Comparison of ENCODE assay signal across 7 mouse cellular contexts in the genomic region with DNA sequence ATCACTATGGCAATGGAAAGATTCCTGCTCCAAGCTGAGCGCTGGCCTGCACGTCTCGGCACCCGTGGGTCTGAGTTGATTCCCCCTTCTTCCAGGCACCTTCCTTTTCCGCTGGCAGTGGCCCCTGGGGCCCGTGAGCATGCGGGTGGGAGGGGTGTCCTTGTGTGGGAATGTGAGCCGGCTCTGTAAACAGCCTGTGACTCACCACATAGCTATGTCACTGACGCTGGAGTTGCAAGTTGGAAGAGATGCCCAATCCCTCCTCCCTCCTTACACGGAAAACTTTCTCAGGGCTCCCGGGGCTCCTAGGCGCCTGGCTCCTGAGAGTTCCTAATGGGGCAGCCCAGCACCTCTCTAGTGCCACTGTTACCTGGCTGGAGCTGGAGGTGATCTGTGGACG. TPM values are rescaled to one million over a fixed set of nuclear protein-coding genes. Genes with fewer than 3 reads are reported as not detected.
A peak's percentile ranks its signal among the peaks of the same experiment; 100 is the strongest.
DNase-seq lines count a peak whose midpoint lies in the region; ATAC-seq and TF ChIP-seq lines count a peak whose summit lies in the region.

No protein-coding gene starts in this region.

- TF ChIP-seq CTCF in embryonic fibroblast, embryonic 13.5 days (IDR thresholded peaks at IDR 0.05; ENCODE audit: borderline replicate concordance, insufficient read depth, low read length): no peak

- H3K4me3 ChIP-seq in embryonic fibroblast, embryonic 13.5 days (ENCODE audit: insufficient read depth, low read length): no peak overlapping the region
- peak overlapping the region; percentile 29 for H3K4me3 ChIP-seq in heart, embryonic 12.5 days
- H3K4me3 ChIP-seq in kidney, embryonic 16.5 days (ENCODE audit: low read length): peak overlapping the region; percentile 1; the same call in 1 of the 2 replicates
- H3K4me3 ChIP-seq in liver, embryonic 16.5 days (ENCODE audit: low read depth, low read length): 0 out of 2 replicates have a peak overlapping the region, but pooled peaks have one; percentile 6

- no peaks in the 10 kb centered on the region for H3K27me3 ChIP-seq in heart, embryonic 12.5 days (replicated peaks)
- H3K27me3 ChIP-seq in kidney, embryonic 16.5 days (ENCODE audit: insufficient read depth, low read length): no peaks in the 10 kb centered on the region
- H3K27me3 ChIP-seq in liver, embryonic 16.5 days (ENCODE audit: control insufficient read depth, insufficient read depth, low read depth, low read length): no peaks in the 10 kb centered on the region

- peak overlapping the region; percentile 97 for H3K4me2 ChIP-seq in heart, embryonic 12.5 days
- peak overlapping the region; percentile 38 for H3K4me2 ChIP-seq in kidney, embryonic 16.5 days (replicated peaks; ENCODE audit: low read depth, low read length)
- H3K4me2 ChIP-seq in liver, embryonic 16.5 days (ENCODE audit: low read depth, low read length): no peak overlapping the region

- peak; percentile 88 for DNase-seq in adrenal gland, postnatal 10 days
- DNase-seq in ovary, postnatal 36 days (ENCODE audit: low spot score): peak; percentile 81
- no peak for DNase-seq in cerebellum, postnatal 4 days (ENCODE audit: low spot score in 2 of 2)

- H3K4me1 ChIP-seq in embryonic fibroblast, embryonic 13.5 days (ENCODE audit: control insufficient read depth, insufficient read depth, low read length): peaks cover 39% of the 10 kb centered on the region
- peaks cover 96% of the 10 kb centered on the region for H3K4me1 ChIP-seq in heart, embryonic 12.5 days (replicated peaks)
- peaks cover 53% of the 10 kb centered on the region for H3K4me1 ChIP-seq in kidney, embryonic 16.5 days (ENCODE audit: insufficient read depth, low read length)
- peaks cover 58% of the 10 kb centered on the region for H3K4me1 ChIP-seq in liver, embryonic 16.5 days (ENCODE audit: control insufficient read depth, low read depth, low read length)

- peak; percentile 76 for ATAC-seq in heart, embryonic 12.5 days (ENCODE audit: insufficient number of reproducible peaks, low FRiP score)
- peak; percentile 69 for ATAC-seq in kidney, embryonic 16.5 days (ENCODE audit: low FRiP score, low TSS enrichment)
- no peak for ATAC-seq in liver, embryonic 16.5 days (ENCODE audit: low read depth)

- peak overlapping the region; percentile 75 for H3K27ac ChIP-seq in embryonic fibroblast, embryonic 13.5 days (ENCODE audit: insufficient read depth, low read length)
- peak overlapping the region; percentile 97 for H3K27ac ChIP-seq in heart, embryonic 12.5 days (ENCODE audit: poor library complexity, severe bottlenecking)
- peak overlapping the region; percentile 84 for H3K27ac ChIP-seq in kidney, embryonic 16.5 days (ENCODE audit: low read length)
- H3K27ac ChIP-seq in liver, embryonic 16.5 days (ENCODE audit: low read length): peak overlapping the region; percentile 33; the same call in 1 of the 2 replicates

- 5% methylated on average over 13 of the region's 13 CpGs for WGBS in heart, embryonic 12.5 days
- 6% methylated on average over 13 of the region's 13 CpGs for WGBS in kidney, embryonic 16.5 days
- WGBS in liver, embryonic 16.5 days (ENCODE audit: insufficient replicate concordance): 57% methylated on average over 13 of the region's 13 CpGs

- TF ChIP-seq POLR2A in embryonic fibroblast, embryonic 13.5 days (IDR thresholded peaks at IDR 0.05; ENCODE audit: low read depth, low read length): 0 out of 2 replicates have a peak, but pooled peaks have one; percentile 40

- H3K9me3 ChIP-seq in heart, embryonic 12.5 days (replicated peaks): no peaks in the 10 kb centered on the region
- no peaks in the 10 kb centered on the region for H3K9me3 ChIP-seq in kidney, embryonic 16.5 days (ENCODE audit: low read length)
- no peaks in the 10 kb centered on the region for H3K9me3 ChIP-seq in liver, embryonic 16.5 days (replicated peaks; ENCODE audit: control insufficient read depth, low read length)

- peak overlapping the region; percentile 75 for H3K9ac ChIP-seq in heart, embryonic 12.5 days
- H3K9ac ChIP-seq in kidney, embryonic 16.5 days (replicated peaks; ENCODE audit: low read length): peak overlapping the region; percentile 18; the same call in 1 of the 2 replicates
- H3K9ac ChIP-seq in liver, embryonic 16.5 days (ENCODE audit: low read depth, low read length): peak overlapping the region; percentile 37; the same call in 1 of the 2 replicates

- H3K36me3 ChIP-seq in heart, embryonic 12.5 days: peaks cover 28% of the 10 kb centered on the region
- peaks cover 20% of the 10 kb centered on the region; the same call in 1 of the 2 replicates for H3K36me3 ChIP-seq in kidney, embryonic 16.5 days (ENCODE audit: insufficient read depth, low read length)
- peaks cover 44% of the 10 kb centered on the region for H3K36me3 ChIP-seq in liver, embryonic 16.5 days (ENCODE audit: control insufficient read depth, insufficient read depth)

RNA-seq across cellular contexts. Expression of gene Mafk, which starts 5.6 kb away (rescaled TPM):
- 10 to 100 TPM; 18.8 to 25.1 TPM for total RNA-seq in adrenal gland, postnatal 10 days (2021)
- 12.9 and 17.4 TPM in 2 replicates for polyA plus RNA-seq in embryonic fibroblast, embryonic 13.5 days (2011; ENCODE audit: insufficient read length, low read depth, missing spikeins)
- 24.4 and 25.2 TPM in 2 replicates for polyA plus RNA-seq in heart, embryonic 12.5 days (2016; fragmentation: Nextera tagmentation; extraction: Ambion mirVana)
- polyA plus RNA-seq in kidney, embryonic 16.5 days (2015; fragmentation: Nextera tagmentation; extraction: Ambion mirVana): 12.2 and 13.3 TPM in 2 replicates
- polyA plus RNA-seq in liver, embryonic 16.5 days (2015; fragmentation: Nextera tagmentation; extraction: Ambion mirVana): 43.3 and 44.6 TPM in 2 replicates

RNA-seq across cellular contexts. Expression of gene Ints1, which starts 21.4 kb away (rescaled TPM):
- total RNA-seq in adrenal gland, postnatal 10 days (2021): 10 to 100 TPM; 36.6 to 51.9 TPM
- 40.0 and 43.6 TPM in 2 replicates for polyA plus RNA-seq in embryonic fibroblast, embryonic 13.5 days (2011; ENCODE audit: insufficient read length, low read depth, missing spikeins)
- polyA plus RNA-seq in heart, embryonic 12.5 days (2016; fragmentation: Nextera tagmentation; extraction: Ambion mirVana): 24.2 and 32.7 TPM in 2 replicates
- 28.3 and 30.4 TPM in 2 replicates for polyA plus RNA-seq in kidney, embryonic 16.5 days (2015; fragmentation: Nextera tagmentation; extraction: Ambion mirVana)
- 10.4 and 11.2 TPM in 2 replicates for polyA plus RNA-seq in liver, embryonic 16.5 days (2015; fragmentation: Nextera tagmentation; extraction: Ambion mirVana)

RNA-seq across cellular contexts. Expression of gene Tmem184a, which starts 22.8 kb away (rescaled TPM):
- total RNA-seq in adrenal gland, postnatal 10 days (2021): 1 to 10 TPM in 1 of 2 experiments, under 1 TPM in 1; 0.91 to 2.1 TPM
- not detected in 2 replicates for polyA plus RNA-seq in embryonic fibroblast, embryonic 13.5 days (2011; ENCODE audit: insufficient read length, low read depth, missing spikeins)
- 0.41 and 0.42 TPM in 2 replicates for polyA plus RNA-seq in heart, embryonic 12.5 days (2016; fragmentation: Nextera tagmentation; extraction: Ambion mirVana)
- polyA plus RNA-seq in kidney, embryonic 16.5 days (2015; fragmentation: Nextera tagmentation; extraction: Ambion mirVana): 9.6 and 10.3 TPM in 2 replicates
- 0.95 and 1.7 TPM in 2 replicates for polyA plus RNA-seq in liver, embryonic 16.5 days (2015; fragmentation: Nextera tagmentation; extraction: Ambion mirVana)

RNA-seq across cellular contexts. Expression of gene Gm26938, which starts 29.3 kb away (rescaled TPM):
- total RNA-seq in adrenal gland, postnatal 10 days (2021): not detected
- not detected in 2 replicates for polyA plus RNA-seq in embryonic fibroblast, embryonic 13.5 days (2011; ENCODE audit: insufficient read length, low read depth, missing spikeins)
- not detected in 2 replicates for polyA plus RNA-seq in heart, embryonic 12.5 days (2016; fragmentation: Nextera tagmentation; extraction: Ambion mirVana)
- 0.72 TPM in 1 of 2 replicates, not detected in the other for polyA plus RNA-seq in kidney, embryonic 16.5 days (2015; fragmentation: Nextera tagmentation; extraction: Ambion mirVana)
- 0.14 TPM in 1 of 2 replicates, not detected in the other for polyA plus RNA-seq in liver, embryonic 16.5 days (2015; fragmentation: Nextera tagmentation; extraction: Ambion mirVana)

RNA-seq across cellular contexts. Expression of gene Psmg3, which starts 29.8 kb away (rescaled TPM):
- 10 to 100 TPM; 16.5 to 19.7 TPM for total RNA-seq in adrenal gland, postnatal 10 days (2021)
- polyA plus RNA-seq in embryonic fibroblast, embryonic 13.5 days (2011; ENCODE audit: insufficient read length, low read depth, missing spikeins): 15.3 and 15.8 TPM in 2 replicates
- 39.1 and 42.3 TPM in 2 replicates for polyA plus RNA-seq in heart, embryonic 12.5 days (2016; fragmentation: Nextera tagmentation; extraction: Ambion mirVana)
- polyA plus RNA-seq in kidney, embryonic 16.5 days (2015; fragmentation: Nextera tagmentation; extraction: Ambion mirVana): 74.3 and 77.5 TPM in 2 replicates
- 35.6 and 37.7 TPM in 2 replicates for polyA plus RNA-seq in liver, embryonic 16.5 days (2015; fragmentation: Nextera tagmentation; extraction: Ambion mirVana)

Comparison
In these comparisons a context has a peak if more than half of its experiments do, and no peak if none do; other contexts are left out.
1. DNase-seq: peak in adrenal gland, postnatal 10 days (single experiment) and ovary, postnatal 36 days (single experiment); none in cerebellum, postnatal 4 days (0 of 2).
2. H3K27ac ChIP-seq: peak in every context shown above with its lines; median percentile 97 in heart, embryonic 12.5 days; 84 in kidney, embryonic 16.5 days; 75 in embryonic fibroblast, embryonic 13.5 days; 33 in liver, embryonic 16.5 days.
3. H3K9ac ChIP-seq: peak in every context shown above with its lines; median percentile 75 in heart, embryonic 12.5 days; 37 in liver, embryonic 16.5 days; 18 in kidney, embryonic 16.5 days.